Mouse (Mus musculus): ENCODE results near the gene Dnm3.

Gene Dnm3

DNA sequence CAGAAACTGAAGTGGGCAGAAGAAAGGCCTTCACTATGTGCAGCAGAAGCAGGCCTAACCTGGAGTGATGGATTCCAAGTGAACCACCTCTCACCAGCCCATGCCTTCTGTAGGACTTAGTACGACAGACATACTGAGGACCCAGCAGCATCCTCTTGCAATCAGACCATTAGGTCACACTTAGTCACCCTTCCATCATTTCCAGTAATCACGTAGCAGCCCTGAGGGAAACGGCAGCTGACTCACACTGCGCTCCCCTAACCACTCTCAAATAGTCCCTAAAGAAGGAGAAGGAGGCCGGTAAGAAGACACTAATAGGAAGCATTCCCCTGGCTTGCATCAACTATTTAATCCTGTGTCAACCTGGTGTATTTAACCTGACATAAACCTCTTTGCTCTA, 262.1 kb downstream of the Dnm3 start:
- intact Hi-C loops (cut with DNase I): no loop called here

DNA sequence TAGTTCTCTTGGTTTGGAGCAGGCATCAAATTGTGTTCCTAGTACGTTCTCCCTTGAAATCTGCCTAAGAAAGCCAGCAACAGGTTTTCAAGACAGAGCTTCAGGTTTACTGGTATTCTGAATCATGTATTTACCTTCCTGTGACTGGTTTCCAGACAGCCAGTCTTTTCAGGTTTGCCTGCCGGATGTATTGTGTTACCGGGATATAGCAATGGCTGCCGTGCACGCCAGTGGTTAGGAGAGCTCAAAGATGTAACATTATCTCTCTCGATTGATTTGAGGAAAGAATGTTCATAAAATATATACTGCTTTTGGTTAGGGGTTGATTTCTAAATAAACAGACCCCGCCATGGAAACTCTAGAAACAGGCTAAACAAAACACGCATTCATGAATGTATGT, 264.8 kb downstream of the Dnm3 start:
- intact Hi-C loops (cut with DNase I): no loop called here

DNA sequence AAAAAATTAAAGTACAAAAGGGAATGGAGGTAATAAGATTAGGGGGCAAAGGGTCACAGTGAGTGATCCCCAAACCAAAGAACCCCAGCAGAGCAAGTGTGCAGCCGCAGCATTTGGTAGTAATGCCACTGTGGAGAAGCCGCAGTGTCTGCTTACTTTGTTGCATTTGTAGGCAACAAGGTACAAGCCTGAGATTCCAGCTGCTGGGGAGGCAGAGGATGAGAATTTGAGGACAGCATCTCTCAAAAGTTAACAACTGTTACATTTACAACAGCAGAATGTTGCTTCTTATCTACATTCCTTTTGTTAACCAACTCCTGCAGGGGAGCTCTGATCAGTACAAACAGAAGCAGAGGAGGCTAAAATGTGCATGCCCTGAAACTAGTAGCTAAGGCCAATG, 267.3 kb downstream of the Dnm3 start:
- intact Hi-C loops (cut with DNase I): no loop called here

DNA sequence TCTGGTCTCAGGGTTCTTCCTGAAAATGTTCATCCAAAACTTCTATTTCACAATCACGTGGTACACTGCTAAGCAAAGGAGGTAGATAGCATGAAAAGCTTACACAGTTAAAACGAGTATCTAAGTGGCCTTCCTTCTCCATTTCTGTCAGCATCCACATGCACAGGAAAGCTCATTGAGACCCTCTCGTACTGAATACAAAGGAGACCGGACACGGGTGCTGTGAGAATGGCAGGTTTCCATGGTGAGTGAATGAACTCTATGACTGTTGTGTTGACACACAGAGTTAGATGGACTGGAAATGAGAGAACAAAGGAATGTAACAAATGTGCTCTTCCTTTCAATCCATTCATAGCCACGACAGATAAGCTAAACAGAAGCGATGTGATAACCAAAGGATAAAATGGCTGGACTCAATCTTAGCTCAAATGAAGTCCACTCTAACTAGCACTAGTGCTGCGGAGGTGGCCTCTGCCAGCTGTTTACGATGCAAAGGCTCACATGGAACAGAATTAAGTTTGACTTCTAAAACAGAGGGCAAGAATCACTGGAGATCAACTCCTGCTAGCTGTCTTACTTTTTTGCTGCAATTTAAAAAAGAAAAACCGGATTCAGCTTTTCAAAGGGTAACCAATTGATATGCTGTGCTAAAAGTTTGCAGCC, 268.2 kb downstream of the Dnm3 start:
- intact Hi-C loops (cut with DNase I): no loop called here

DNA sequence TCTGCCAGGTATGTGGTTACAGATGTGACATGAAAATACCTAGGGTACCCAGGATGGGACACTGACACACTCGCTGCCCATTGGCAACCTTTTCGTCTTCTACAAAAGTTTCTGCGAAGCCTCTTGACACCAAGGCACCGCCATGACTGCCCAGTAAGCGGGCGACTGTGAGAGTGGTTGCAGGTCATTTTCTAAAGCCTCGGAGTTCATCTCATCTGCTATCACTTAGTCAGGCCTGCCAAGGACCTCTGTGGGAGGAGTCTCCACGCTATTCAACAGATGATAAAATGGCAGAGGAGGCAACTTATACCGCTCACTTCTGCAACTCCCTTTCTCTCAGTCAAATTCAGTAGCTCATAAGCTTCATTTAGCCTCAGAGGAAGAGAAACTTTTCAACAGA, 268.8 kb downstream of the Dnm3 start:
- intact Hi-C loops (cut with DNase I): no loop called here

DNA sequence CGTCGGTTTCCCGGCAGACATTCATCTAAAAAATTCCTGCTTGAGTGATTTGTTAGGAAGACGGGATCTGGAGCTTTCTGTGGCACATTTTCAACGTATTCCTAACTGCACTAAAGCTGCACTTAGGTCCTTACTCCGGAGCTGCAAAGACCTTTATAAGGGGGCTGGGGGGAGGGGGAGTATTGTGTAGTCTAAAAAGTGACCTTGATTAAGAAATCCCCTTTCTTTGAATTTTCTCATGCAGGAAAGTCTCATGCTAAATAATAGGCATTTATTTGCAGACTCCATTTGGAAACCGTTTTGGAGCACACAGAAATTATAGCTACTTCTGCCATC, 270.2 kb downstream of the Dnm3 start:
- intact Hi-C loops (cut with DNase I): no loop called here

DNA sequence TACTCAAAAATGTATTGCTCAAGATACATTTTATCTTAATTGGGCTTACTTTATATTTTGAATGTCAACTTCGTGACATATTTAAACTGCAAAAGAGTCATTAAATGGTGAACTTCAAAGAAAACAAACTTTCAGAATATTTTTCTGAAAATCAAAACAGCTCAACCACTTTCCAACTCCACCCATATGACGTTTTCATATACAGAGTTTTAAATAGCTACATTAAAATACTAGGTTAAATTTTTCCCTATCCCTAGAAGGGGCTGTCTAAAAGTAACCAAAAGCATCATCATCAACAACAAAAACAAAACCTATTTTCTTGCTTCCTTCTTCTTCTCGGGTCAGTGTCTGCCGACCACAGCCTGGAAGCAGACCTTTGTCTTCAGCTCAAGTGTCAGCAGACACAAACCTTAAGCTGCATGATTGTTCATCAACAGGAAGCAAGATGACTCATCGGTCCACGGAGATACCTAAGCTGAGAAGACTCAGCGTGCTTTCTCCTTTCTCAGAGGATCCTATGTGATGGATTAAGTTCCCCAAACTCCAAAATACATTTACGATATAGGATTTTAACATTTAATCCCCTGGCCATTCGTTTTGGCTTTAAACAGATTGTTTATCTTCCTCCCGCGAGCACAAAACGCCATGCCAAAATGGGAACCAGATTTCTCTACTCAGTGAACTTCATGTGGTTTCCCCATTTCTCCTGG, 270.7 kb downstream of the Dnm3 start:
- intact Hi-C loops (cut with DNase I): no loop called here

DNA sequence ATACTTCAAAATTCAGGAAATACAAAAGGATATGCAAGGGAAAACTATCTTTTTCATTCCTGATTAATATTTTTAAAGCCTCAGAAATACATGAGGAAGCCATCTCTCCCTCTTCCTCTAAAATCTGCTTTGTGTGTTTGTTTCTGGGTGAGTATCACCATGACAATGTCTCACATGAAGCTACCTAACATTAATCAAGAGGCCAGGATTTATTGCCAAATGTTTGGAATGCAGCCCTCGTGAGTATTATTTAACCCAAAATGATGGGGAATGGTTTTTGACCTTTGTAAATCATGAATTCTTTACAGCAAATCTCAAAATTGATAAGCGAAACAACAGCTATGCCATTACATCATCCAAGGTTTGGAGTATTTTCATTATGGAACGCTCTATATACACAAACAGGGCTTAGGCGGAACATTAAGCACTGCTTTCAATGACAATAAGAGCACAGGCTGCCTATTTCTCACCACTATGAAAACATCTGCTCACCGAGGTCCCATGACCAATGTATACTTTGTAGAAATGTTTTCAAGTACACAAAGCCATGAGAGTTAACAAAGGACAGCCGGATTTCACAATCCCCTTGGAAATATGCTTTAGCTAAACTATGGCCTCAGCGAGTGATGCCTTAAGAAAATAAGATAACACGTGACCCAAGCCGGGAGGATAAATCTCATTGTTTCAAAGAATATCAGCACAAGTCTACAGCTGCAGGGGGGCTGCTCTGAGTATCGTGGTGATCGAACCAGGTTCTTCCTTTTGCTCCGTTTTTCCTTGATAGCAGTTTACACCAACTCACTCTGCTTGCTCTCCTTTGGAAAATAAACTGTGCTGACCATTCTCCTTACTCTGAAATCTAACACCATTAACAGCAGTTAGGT, 275.1 kb downstream of the Dnm3 start:
- intact Hi-C loops (cut with DNase I): no loop called here

DNA sequence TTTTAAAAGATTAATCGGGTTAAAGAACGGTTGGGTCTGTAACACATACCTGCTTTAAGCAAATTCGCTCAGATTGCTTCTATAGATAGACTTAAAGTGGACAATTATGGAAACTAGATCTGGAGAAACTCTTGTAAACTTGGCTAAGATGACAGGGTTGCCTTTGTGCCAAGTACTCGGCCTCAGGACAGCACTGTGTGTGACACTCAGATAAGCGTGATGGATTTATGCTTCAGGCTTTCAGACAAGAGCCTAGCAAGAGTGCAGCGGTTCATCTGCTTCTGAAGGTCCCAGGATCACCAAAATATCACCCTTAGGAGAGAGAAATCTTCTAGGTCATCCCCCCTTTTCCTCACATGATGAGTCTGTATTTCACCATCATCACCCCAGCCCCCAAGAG, 277.4 kb downstream of the Dnm3 start:
- intact Hi-C loops (cut with DNase I): no loop called here

DNA sequence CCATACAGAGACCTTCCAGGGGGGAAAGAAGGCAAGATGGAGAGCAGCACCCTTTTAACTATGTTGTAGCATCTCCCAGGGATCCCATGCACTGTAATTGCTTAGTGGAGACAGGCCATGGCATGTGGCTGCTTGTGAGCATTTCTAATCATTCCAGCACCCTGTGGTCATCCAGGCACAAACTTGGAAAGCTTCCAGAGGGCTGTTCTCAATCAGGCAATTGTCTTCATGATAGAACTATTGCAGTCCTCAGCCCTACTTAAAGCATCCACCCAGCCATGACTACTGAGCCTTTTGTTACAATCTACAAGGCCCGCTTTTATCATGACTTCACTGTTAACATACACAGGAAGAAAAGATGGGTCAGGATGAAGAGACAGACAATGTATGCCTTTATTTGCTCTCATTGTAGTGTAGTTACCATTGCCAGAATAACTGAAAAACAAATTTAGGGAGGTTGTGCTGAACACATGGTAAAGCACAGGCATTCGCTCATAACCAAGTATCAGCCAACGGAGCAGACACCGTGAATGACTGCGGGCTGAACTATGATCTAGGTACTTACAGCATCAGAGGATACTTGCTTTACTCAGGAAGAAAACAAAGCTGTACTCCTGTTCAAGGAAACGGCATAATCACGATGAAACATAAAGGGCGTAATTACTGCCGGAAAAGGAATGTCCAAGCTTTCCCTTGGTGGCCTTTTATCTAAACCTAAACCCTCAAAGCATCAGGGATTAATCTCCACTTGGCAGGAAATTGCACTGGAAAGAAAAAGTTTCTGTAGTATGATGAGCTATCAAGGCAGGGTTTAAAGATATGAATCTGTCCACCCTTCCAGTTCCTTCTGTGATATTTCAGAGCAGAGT, 280.8 kb downstream of the Dnm3 start:
- intact Hi-C loops (cut with DNase I): no loop called here

DNA sequence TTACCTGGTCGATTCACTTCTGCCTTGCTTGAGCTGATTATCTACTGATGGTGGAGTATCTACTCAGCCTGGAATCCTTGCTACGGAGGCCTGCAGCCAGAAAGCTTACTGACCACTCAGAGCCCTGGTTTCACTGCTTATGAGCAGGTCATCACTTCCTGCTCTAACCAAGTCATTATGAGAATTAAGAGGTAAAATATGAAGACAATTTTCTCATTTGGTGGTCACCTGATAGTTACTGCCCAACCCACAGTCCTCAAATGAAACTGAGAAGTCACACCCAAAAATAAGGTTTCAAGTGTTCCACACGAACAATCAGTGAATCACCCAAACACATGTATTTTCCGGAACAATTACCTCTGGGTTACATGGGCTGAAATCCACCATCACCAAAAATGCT, 289.1 kb downstream of the Dnm3 start:
- intact Hi-C loops (cut with DNase I): no loop called here

DNA sequence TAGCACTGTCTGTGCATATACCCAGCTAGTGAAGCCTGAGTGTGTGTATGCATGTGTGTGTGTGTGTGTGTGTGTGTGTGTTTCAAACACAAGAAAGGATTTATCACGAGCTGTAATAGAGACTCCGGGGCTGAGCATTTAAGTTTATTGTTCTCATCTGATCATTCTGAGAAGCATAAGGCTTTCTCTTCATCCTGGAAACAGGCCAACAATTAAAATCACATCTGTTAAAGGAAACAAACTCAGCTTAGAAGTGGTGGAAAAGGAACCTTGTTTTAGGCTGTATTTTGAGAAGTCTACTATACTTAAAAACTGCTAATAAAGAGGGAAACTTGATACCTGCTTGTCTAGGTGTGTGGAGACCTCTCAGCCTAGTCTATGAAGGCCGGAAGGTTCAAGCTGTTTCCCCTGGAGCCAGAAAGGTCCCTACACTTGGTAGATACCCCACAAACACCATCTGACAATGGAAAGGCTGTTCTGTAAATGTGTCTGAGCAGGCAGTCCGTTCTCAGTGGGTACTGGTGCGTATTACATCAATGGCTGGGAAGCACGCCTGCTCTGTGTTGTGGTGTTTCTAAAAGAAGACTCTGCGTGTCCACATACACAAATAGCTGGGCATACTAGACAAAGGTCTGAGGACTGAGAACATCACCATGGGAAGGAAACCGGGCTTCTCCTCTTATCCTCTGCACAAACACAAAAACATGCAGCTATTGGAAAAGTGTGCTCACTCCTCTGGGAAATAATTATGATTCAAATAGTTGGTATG, 290.3 kb downstream of the Dnm3 start:
- intact Hi-C loops (cut with DNase I): no loop called here

DNA sequence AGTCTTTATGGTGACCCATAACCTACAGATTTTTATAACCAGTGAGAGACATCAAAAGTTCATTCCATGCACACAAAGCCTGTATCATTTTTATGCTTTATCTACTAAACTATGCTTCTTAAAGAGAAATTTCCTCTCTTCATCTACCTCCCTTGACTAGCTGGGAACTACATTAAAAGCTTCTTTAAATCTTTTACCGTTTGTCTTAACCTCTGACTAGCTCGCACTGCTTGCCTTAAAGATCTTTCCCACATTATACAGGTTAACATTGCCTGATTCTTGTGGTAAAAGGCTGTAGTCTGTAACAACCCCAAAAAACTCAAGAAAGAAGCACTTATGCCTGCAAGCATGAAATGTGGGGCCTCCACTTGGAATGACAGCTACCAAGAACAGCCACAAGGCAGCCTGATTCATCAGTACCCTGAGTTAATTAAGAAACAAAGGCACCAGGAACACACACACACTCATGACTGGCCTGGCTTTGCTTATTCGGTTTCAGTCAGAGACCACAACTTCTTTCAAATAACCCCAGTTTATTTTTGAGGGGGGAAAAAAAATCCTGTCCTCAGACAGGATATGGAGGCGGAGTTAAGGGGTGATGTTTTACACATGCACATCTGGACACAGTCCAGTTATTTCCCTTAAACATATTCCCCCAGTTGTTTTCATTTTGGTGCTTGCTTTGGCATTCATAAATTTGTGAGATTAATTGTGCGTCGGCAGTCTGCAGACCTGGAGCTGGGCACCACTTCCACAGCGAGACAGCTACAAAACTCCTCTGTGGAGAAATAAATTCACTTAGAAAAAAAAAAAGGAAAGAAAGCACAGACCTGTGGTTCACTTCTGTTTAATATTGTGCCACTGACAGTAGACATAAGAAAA, 291.1 kb downstream of the Dnm3 start:
- intact Hi-C loops (cut with DNase I): no loop called here

DNA sequence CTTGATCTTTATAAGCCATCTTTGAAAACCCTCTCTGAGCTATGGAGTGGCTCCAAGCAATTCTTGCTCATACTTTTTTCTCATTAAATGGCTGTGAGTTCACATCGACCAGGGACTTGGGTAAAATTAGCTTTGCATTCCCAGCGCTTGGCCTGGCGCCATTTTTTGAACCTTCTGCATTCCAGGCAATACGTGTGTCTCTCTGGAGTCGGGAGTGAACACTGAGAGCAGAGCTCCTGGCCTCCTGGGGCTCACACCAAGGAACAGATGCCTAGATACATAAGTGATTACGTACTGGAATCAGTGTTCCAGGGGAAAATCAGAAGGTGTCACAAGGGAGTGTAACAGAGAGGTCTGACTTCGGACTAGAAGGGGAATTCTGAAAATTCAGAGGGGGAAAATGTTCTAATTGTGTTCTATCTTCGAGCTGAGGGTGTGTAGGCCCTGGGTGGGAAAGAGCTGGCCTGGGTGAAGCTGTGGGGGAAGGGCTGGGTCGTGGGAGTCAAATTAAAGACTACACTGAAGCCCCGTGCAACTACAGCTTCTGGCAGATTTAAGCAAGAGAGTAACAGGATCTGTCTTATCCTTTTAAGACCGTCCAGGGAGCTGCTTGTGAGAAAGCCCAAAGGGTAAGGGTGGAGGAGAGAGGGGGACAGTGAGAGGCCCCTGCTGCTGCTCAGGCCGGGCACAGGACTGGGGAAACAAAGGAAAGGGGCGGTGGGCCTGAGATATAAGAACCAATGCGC, 293.7 kb downstream of the Dnm3 start:
- intact Hi-C loops (cut with DNase I): no loop called here

DNA sequence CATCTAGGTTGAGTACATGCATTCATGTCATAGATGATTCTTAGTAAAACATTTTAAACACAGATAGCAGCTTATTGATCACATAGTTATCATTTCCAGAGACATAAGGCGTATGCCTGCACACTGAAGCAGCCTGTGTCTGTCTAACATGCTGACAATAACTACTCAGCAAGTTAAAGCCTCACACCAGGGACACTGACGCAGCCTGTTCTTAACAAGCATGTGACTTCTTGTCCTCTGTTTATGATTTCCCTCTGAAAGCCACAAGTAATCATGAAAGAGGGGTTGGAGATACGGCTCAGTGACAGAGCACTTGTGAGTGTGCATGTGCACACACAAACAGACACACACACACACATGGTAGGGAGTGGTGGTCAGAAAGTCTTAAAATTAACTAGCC, 294.4 kb downstream of the Dnm3 start:
- intact Hi-C loops (cut with DNase I): no loop called here

DNA sequence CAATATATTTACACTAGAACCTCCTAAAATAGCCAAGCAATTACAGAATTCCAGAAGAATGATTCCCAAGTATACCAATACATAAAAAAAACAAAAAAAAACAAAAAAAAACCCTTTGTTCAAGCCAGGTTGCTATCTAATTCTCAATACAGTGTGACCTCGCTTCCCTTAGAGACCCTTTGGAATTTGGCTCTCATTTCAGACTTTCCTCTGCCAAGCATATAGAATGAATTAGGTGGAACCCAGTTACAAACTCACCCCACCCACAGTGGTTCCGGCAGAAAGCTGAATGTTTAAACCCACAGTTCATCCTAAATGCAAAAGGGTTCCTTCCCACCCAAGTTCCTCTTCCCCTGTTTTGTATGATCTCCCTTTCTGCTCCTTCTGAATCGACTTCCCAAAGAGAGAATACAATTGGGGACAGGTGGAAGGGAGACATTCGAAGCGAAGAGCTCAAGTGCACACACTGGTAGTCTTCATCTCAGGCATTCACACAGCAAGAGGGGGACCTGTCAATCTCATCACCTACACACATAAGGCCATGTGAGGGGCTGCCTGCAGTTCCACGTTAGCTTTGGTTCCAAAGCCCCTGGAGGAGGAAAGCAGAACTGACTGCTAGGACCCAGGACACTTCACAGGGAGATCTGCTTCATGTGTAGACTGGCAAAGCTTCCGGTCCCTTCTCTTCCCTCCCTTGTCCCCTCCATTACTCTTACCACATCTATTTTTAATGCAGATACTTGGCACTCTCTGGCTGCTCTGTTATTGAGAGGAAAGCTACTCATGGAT, 296.5 kb downstream of the Dnm3 start:
- intact Hi-C loops (cut with DNase I): no loop called here

DNA sequence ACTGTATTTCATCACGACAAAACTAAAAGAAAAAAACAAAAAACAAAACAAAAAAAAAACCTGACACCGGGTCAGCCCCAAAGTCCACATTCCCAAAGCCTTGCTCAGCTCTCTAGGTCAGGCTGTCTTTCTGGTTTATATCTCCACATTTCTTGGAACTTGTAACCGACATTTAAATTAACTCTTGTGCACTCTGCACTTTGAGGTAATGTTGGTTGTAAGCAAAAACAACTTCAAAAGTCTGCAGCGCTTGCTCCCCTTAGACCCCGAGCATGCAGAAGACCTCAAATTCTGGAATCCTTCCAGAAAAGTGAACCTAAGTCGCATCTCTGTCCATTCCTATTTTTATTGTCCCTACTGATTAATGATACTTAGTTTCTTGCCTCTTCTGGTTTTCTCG, 297.4 kb downstream of the Dnm3 start:
- intact Hi-C loops (cut with DNase I): no loop called here

DNA sequence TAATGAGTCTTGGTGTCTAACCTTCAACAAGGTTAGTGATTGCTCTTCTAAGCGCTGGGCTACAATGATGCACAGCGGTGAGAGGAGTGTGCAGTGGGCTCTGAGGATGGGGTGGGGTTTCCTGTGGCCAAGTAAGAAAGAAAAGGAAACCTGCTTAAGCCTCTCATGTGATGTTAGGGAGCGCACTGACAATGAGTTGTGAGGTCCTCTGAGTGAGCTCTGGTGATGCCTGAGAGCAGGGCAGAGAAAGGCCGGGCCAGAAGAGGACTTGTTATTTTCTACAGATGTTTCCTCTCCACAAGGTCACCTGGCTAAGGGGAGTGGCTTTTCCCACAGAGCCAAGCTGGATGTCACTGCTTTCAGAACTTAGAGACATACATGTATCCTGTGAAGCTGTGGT, 298.4 kb downstream of the Dnm3 start:
- intact Hi-C loops (cut with DNase I): no loop called here
